Mouse (Mus musculus) intestine, embryonic 14.5 days (tissue): Measurements from ENCODE around the gene 2510039O18Rik. TPM values are rescaled to one million over a fixed set of nuclear protein-coding genes. Genes with fewer than 3 reads are reported as not detected.

ENCODE experiments used
- ATAC-seq: fragments of 200-750 bp; cut with Nextera tagmentation; replicated peaks from 2 replicates; pipeline ENCODE4 v1.8.0; 2017; ENCODE audit warnings: low read depth, moderate number of reproducible peaks, moderate TSS enrichment, moderate library complexity; ENCODE audit not compliant: low FRiP score, low TSS enrichment
- DNase-seq: peaks from one replicate; pipeline ENCODE4 v3.0.0-alpha.2; 2018; ENCODE audit warnings: low spot score
- H3K27ac ChIP-seq: fragments of 300-500 bp; sonication (generic); 2 replicates; pipeline ENCODE4 v1.5.1; 2014; ENCODE audit warnings: low read depth, mild to moderate bottlenecking, control low read depth
- H3K27me3 ChIP-seq: fragments of 300-500 bp; sonication (generic); replicated peaks from 2 replicates; pipeline ENCODE4 v1.6.1; 2014; ENCODE audit warnings: low read length, control low read depth; ENCODE audit not compliant: control insufficient read depth, insufficient read depth
- H3K36me3 ChIP-seq: fragments of 300-500 bp; sonication (generic); 2 replicates; pipeline ENCODE4 v1.6.1; 2014; ENCODE audit warnings: low read length, control low read depth; ENCODE audit not compliant: control insufficient read depth, insufficient read depth
- H3K4me1 ChIP-seq: fragments of 300-500 bp; sonication (generic); replicated peaks from 2 replicates; pipeline ENCODE4 v1.6.1; 2014; ENCODE audit warnings: low read length, control low read depth, mixed read lengths; ENCODE audit not compliant: control insufficient read depth, insufficient read depth
- H3K4me2 ChIP-seq: fragments of 300-500 bp; sonication (generic); 2 replicates; pipeline ENCODE4 v1.6.1; 2014; ENCODE audit warnings: low read length
- H3K4me3 ChIP-seq: fragments of 300-500 bp; sonication (generic); 2 replicates; pipeline ENCODE4 v1.5.1; 2014; ENCODE audit warnings: low read depth, low read length, control low read depth, mixed read lengths
- H3K9ac ChIP-seq: fragments of 300-500 bp; sonication (generic); 2 replicates; pipeline ENCODE4 v1.6.1; 2014; ENCODE audit warnings: mild to moderate bottlenecking, low read length
- H3K9me3 ChIP-seq: fragments of 300-500 bp; sonication (generic); 2 replicates; pipeline ENCODE4 v1.6.1; 2016; ENCODE audit warnings: low read length, control low read depth; ENCODE audit not compliant: control insufficient read depth
- WGBS: fragments of 180-500 bp; shearing (Covaris S2); extraction: QIAGEN DNeasy Blood & Tissue Kit; methylation state at CpG from one replicate; pipeline ENCODE4 v1.1.7; 2014; 5-methylcytosine and 5-hydroxymethylcytosine counted together
- polyA plus RNA-seq: library from polyadenylated mRNA; unstranded; fragments of >200 nt; fragmentation: Nextera tagmentation; extraction: Ambion mirVana; gene quantifications from 2 replicates; pipeline ENCODE4 v1.2.1, GENCODE M21; 2014

The 2510039O18Rik gene
- polyA plus RNA-seq, 1 experiment from 2014 or later, result 21.3 TPM

GRCm38 (mm10) chr4:147905090-147905659 is 35.5 kb upstream of the 2510039O18Rik start:
- WGBS, result 1% methylated on average over 8 of the region's 8 CpGs
- Histone ChIP-seq H3K4me2 (peak overlapping the region; percentile 63), H3K9ac (peak overlapping the region; percentile 83), H3K27ac (no peak overlapping the region), H3K36me3 (peaks cover 16% of the 10 kb centered on the region), H3K4me1 (peaks cover 8% of the 10 kb centered on the region), H3K27me3 (no peaks in the 10 kb centered on the region), H3K9me3 (no peaks in the 10 kb centered on the region), H3K4me3 (peak overlapping the region; percentile 82)
- DNase-seq (peak; percentile 56), ATAC-seq (no peak; the same call in 1 of the 2 replicates)

- Histone ChIP-seq H3K4me1 (peaks cover 8% of the 10 kb centered on the region), H3K36me3 (peaks cover 15% of the 10 kb centered on the region), H3K4me2 (no peak overlapping the region), H3K27me3 (no peaks in the 10 kb centered on the region), H3K27ac (no peak overlapping the region), H3K9ac (no peak overlapping the region), H3K9me3 (no peaks in the 10 kb centered on the region), H3K4me3 (no peak overlapping the region)
- DNase-seq (no peak), ATAC-seq (no peak)
- WGBS, result 83% methylated on average over 5 of the region's 5 CpGs
Observed at GRCm38 (mm10) chr4:147906230-147906629, 34.5 kb upstream of the 2510039O18Rik start.

DNA sequence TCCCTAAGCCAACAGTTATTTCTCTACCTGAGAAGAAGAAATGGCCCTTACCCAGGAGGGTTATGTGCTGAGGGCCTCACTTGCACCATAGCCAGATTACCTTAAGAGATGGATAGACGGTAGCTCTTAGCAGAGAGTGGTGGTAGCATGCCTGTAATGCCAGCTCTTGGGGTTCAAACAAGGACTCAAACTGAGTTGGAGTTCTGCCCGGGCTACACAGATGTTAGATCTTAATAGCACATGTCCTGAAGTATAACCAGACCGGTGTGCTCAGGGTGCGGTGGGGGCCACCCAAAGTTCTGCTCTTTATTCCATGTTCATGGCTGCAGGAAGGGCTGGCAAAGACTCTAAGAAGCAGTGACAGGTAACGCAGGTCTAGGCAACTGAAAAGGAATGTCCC is 31.2 kb upstream of the 2510039O18Rik start:
- 97% methylated on average over 5 of the region's 5 CpGs for WGBS
- no peak overlapping the region for H3K27ac ChIP-seq
- H3K27me3 ChIP-seq, result no peaks in the 10 kb centered on the region
- peaks cover 9% of the 10 kb centered on the region for H3K36me3 ChIP-seq
- DNase-seq (no peak), ATAC-seq (no peak)
- peaks cover 5% of the 10 kb centered on the region for H3K4me1 ChIP-seq
- H3K4me3 ChIP-seq, result no peak overlapping the region
- no peaks in the 10 kb centered on the region for H3K9me3 ChIP-seq
- H3K4me2 ChIP-seq, result no peak overlapping the region
- H3K9ac ChIP-seq, result no peak overlapping the region

- peaks cover 29% of the 10 kb centered on the region for H3K36me3 ChIP-seq
- ATAC-seq (no peak), DNase-seq (peak; percentile 63)
- H3K9ac ChIP-seq, result no peak overlapping the region
- no peak overlapping the region for H3K4me3 ChIP-seq
- no peak overlapping the region for H3K4me2 ChIP-seq
- H3K27me3 ChIP-seq, result no peaks in the 10 kb centered on the region
- no peaks in the 10 kb centered on the region for H3K9me3 ChIP-seq
- 61% methylated on average over 7 of the region's 7 CpGs for WGBS
- H3K27ac ChIP-seq, result no peak overlapping the region
- H3K4me1 ChIP-seq, result no peaks in the 10 kb centered on the region
Observed at GRCm38 (mm10) chr4:147918459-147919121, 22.1 kb upstream of the 2510039O18Rik start.

- H3K9me3 ChIP-seq, result no peaks in the 10 kb centered on the region
- ATAC-seq, result peak; percentile 48; the same call in 1 of the 2 replicates
- DNase-seq, result no peak
- WGBS, result 34% methylated on average over 10 of the region's 10 CpGs
- H3K9ac ChIP-seq, result no peak overlapping the region
- H3K27ac ChIP-seq, result no peak overlapping the region
- no peak overlapping the region for H3K4me3 ChIP-seq
- no peak overlapping the region for H3K4me2 ChIP-seq
- no peaks in the 10 kb centered on the region for H3K4me1 ChIP-seq
- no peaks in the 10 kb centered on the region for H3K27me3 ChIP-seq
- H3K36me3 ChIP-seq, result peaks cover 33% of the 10 kb centered on the region
Observed at GRCm38 (mm10) chr4:147920973-147921372, 19.7 kb upstream of the 2510039O18Rik start.

DNA sequence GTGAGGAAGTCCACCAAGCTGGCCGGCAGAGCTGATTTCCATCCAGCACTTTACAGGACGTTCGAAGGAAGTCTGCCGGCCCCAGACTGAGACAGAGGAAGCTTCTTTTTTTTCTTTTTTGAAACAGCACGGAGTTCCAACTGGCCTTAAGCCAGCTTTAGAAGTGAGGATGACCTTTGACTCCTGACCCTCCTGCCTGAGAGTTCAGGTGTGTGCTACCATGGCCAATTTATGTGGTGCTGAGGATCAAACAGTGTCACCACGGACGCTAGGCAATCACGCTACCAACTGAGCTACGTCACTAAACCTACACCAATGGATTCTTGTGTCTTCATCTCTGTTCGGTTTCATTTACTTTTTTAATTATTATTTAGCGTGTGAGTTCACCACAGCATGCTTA is 18.4 kb upstream of the 2510039O18Rik start:
- H3K4me2 ChIP-seq, result no peak overlapping the region
- H3K4me3 ChIP-seq, result no peak overlapping the region
- 77% methylated on average over 11 of the region's 11 CpGs for WGBS
- H3K4me1 ChIP-seq, result no peaks in the 10 kb centered on the region
- no peaks in the 10 kb centered on the region for H3K9me3 ChIP-seq
- no peaks in the 10 kb centered on the region for H3K27me3 ChIP-seq
- H3K36me3 ChIP-seq, result peaks cover 40% of the 10 kb centered on the region
- ATAC-seq (no peak), DNase-seq (no peak)
- H3K9ac ChIP-seq, result no peak overlapping the region
- H3K27ac ChIP-seq, result no peak overlapping the region

DNA sequence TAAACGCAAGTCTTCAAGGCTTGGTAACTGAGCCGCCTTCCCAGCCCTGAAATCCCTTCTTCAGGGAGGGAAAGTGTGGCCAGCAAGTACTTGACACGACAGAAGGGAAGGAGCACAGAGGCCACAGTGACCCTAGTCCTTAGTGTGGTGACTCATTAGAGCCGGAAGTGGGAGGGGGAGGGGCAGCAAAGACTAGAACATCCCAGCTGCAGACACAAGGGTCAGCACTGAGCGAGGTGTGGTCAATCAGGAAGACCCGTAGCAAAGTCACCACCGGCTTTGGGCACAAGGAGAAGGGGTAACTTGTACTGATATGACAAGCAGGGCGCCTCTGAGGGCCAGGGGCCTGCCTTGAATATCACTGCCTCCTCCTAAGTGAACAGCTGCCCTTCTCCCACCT is 13.0 kb upstream of the 2510039O18Rik start:
- no peak overlapping the region for H3K27ac ChIP-seq
- H3K9me3 ChIP-seq, result no peaks in the 10 kb centered on the region
- 43% methylated on average over 8 of the region's 8 CpGs for WGBS
- H3K27me3 ChIP-seq, result no peaks in the 10 kb centered on the region
- peaks cover 31% of the 10 kb centered on the region for H3K36me3 ChIP-seq
- ATAC-seq, result 0 out of 2 replicates have a peak, but pooled peaks have one; percentile 20
- H3K4me2 ChIP-seq, result no peak overlapping the region
- H3K4me1 ChIP-seq, result no peaks in the 10 kb centered on the region
- no peak overlapping the region for H3K4me3 ChIP-seq
- DNase-seq, result no peak
- H3K9ac ChIP-seq, result no peak overlapping the region

DNA sequence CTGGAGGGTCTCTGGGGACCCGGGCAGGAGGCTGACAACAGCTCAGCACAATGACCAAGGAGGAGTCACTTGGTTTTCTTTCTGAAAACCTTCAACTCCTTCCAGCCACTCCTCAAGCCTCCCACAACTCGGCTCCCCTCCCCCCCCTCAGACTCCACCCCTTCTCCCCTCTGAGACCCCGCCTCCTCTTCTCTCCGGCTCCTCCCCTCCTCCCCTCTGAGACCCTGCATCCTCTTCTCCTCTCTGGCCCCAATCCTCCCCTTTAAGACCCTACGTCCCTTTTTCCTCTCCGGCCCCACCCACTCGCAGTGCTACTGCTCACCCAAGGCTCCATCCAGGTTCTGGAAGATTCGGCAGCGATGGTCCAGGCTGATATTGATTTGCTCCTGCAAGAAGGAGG is 12.6 kb upstream of the 2510039O18Rik start:
- ATAC-seq (no peak), DNase-seq (no peak)
- H3K27ac ChIP-seq, result no peak overlapping the region
- H3K9me3 ChIP-seq, result no peaks in the 10 kb centered on the region
- 24% methylated on average over 9 of the region's 9 CpGs for WGBS
- no peak overlapping the region for H3K9ac ChIP-seq
- no peak overlapping the region for H3K4me3 ChIP-seq
- H3K4me1 ChIP-seq, result no peaks in the 10 kb centered on the region
- H3K27me3 ChIP-seq, result no peaks in the 10 kb centered on the region
- peaks cover 27% of the 10 kb centered on the region for H3K36me3 ChIP-seq
- no peak overlapping the region for H3K4me2 ChIP-seq

DNA sequence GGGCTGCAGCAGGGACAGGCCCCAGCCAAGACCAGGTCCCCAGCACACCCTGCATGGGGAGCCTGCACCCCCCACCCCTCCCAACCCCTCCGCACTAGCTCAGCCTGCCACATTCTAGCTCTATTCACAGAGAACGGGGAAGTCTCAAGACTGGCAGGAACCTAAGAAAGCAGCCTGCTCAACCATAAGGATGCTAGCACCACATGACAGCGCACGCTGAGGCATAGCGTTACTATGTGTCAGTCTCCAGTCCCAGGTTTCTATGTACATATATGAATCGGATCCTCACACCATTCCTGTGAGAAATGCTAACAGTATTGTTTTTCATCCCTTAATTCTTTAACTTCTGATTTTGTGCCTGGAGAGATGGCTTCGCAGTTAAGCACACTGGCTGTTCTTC is 12.2 kb upstream of the 2510039O18Rik start:
- peaks cover 23% of the 10 kb centered on the region for H3K36me3 ChIP-seq
- no peak overlapping the region for H3K4me3 ChIP-seq
- H3K4me2 ChIP-seq, result no peak overlapping the region
- H3K4me1 ChIP-seq, result no peaks in the 10 kb centered on the region
- no peak overlapping the region for H3K9ac ChIP-seq
- 87% methylated on average over 7 of the region's 7 CpGs for WGBS
- no peak overlapping the region for H3K27ac ChIP-seq
- no peaks in the 10 kb centered on the region for H3K9me3 ChIP-seq
- ATAC-seq (no peak), DNase-seq (no peak)
- no peaks in the 10 kb centered on the region for H3K27me3 ChIP-seq
